Mouse (Mus musculus): Measurements from ENCODE around the gene Borcs7.
A peak's percentile ranks its signal among the peaks of the same experiment; 100 is the strongest.
"Not testable (repeated sequence)": the region's sequence is repeated elsewhere in the genome, so short reads cannot be mapped to it uniquely, and the experiment has no call there.

Borcs7 gene

DNA sequence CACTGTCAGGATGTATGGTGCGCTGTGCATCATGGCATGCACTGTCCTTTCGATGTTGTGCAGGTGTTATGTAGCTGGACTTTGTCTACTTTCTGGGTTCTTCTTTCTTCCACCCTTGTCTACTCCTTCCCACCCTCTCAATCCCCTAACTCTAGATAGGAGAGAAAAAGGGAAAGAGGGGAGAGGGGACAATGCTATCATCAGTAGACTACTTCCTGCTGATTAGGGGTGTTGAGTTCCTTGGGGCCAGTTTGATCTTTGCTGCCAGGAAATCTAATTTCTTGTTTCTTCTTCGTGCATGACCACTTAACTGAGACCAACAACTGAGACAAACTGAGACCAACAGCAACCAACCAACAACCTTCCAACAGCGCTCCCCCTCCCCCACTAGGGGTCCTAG is 20.9 kb downstream of the Borcs7 start:
- no peak for DNase-seq (ENCODE audit: low spot score in 2 of 2)

DNA sequence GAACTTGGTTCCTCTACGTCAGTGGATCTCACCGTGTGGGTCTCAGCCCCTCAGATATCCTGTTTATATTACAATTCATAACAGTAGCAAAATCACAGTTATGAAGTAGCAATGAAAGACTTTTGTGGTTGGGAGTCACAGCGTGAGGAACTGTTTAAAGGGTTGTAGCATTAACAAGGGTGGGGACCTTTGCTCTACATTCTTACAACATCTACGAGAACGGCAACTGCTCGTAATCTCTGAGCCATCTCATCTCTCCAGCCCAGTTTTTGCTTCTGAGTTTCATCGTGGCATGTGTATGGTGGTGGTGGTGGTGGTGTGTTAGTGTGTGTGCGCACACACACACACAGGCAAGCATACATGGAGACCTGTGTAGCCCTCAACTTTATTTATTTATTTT is 24.5 kb downstream of the Borcs7 start:
- DNase-seq (ENCODE audit: low spot score in 2 of 2): no peak

DNA sequence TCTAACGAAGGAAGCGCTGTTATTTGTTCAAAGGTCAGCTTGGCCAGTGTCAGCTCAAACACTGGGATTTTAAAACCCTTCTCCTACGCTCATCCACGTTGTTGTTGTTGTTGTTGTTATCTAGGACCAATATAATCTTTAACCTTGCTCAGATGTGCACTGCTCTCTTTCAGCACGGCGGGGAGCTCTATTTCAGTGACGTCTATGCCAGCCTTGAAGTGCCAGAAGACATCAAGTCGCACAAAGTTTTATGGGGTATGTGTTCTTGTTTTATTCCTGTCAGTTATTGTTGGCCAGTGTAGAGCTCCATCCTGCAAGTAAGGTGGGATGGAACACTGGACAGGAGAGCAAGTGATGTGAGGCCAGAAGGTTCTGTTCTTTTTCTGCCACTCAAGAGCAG is 25.3 kb downstream of the Borcs7 start:
- DNase-seq (ENCODE audit: low spot score in 2 of 2): no peak

DNA sequence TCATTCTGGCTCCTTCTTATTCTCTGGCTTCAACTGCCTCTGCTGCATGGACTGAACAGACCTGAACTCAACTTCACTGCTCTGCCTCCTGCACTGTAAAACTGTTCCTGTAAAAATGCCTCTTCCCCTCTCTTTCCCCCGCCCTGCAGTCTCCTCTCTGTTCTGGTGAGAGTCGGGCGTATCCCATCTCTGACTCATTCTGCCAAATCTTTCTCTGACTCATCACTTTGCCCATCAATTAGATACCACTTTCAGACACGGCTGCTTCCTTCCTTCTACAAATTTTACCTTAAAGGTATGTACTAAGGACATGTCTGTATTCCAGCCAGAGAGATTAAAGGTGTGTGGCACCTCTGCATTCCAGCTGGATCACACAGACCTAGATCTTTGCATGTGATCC is 28.4 kb downstream of the Borcs7 start:
- no peak for DNase-seq (ENCODE audit: low spot score in 2 of 2)

DNA sequence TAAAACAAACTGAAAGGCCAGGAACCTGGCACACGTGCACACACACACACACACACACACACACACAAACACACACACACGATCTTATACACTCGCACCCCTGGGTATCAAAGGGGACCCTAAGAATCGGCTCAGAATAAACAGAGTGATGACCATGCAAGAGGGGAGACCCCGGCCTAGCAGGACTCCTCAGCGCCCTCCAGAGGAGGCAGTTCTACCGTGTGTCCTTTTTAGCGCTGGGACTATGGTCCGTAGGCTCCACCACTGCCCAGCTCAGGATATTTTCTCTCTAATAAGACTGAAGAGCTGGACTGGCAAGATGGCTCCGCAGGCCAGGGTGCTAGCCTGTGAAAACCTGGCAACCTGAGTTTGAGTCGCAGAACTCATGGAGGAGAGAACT is 34.7 kb downstream of the Borcs7 start:
- DNase-seq (ENCODE audit: low spot score in 2 of 2): no peak

DNA sequence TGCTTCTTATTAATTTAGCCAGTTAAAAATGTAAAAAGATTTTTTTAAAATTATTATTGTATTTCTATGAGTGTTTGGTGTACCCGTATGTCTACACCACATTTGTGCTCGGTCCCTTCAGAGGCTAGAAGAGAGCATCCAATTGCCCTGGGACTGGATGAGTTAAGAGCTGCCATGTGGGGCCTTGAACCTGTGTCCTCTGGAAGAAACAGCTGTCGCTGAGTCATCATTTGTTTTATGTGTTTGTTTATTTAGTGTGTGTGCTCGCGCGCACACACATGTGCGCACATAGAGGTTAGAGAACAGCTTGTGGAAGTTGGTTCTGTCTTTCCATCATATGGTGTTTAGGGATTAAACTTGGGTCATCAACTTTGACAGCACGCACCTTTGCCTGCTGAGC is 36.4 kb downstream of the Borcs7 start:
- DNase-seq (ENCODE audit: low spot score in 2 of 2): no peak

DNA sequence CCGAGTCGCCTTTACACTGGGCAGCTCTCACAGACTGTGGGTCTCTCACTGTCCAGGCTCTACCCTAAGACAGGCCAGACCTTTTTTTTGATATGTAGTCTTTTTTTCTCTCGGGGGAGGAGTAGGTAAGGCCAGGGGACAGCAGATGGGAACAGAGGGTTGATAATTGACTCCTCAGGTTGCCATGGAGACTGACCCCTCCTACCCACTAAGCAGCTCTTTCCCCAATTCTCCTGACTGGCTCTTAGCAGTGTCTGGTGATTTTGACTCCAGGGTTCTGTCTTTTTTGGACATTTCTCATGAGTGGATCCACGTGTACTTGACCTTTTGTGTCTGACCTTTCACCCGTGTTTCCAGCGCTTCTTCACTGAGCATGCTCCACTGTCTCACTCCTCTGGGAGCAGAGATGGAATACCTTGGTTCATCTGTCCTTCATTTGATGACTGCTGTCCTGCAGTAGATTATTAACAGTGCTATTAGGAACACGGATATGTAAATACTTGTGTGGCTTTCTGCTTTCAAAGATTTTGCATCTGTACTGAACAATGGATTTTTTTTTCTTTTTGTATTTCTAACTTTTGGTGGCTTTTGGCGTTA is 37.5 kb downstream of the Borcs7 start:
- DNase-seq (ENCODE audit: low spot score in 2 of 2): no peak

DNA sequence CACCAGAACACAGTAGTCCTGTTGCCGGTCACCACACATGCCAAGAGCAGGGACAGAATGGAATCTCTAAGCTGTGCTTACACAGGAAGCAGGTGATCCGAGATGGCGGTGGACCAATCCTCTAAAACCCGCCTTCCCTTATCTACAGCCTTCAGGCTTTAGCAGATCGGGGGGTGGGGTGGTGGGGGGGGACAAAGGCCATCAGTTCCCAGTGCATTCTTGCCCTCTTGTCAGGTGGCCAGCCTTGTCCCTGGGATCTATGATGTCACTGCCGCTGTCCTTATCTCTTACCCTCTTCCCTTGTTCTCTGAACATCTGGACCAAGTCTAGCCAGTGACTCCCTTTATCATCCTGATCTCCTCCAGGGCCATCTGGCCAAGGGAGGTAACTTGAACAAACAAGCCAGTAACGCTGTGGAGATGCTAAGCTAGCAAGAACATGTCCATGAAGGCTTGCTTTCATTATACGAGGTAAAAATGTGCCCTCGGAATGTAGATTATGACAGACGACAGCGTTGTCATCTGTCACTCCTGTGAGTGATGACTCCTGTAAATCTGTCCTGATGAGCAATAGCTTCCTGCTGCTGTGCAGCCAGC is 38.3 kb downstream of the Borcs7 start:
- no peak for DNase-seq (ENCODE audit: low spot score in 2 of 2)

DNA sequence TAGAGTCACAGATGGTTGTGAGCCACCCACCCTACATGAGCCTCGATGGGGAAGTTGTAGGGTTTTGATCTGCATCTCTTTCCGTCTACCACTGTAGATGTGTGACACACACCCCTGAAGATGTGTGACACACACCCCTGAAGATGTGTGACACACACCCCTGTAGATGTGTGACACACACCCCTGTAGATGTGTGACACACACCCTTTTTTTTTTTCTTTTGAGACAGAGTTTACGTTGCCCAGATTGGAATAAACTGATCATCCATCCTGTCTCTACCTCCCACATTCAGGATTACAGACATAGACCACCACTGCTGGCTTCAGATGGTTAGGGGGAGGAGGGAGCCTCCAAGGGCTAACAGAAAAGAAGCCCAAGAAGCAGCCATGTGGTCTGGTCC is 39.2 kb downstream of the Borcs7 start:
- DNase-seq (ENCODE audit: low spot score in 2 of 2): no peak

DNA sequence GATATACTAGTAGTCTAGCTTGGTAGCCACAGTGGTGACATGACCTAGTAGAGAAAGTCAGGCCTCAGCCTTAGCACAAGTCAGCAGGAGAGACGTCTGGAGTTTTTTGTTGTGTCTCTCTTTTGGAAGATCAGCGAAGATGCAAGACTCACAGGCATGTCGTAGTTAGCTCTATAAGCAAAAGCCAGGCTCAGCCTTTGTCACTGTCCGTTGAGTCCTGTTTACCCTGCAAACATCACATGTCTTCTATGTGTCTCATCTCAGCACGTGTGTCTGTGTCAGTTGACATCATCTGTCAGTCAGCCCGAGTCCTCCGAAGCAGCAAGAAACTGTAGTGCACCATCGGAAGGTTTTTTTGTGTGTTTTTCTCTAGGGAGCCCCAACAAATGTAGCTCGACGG is 41.6 kb downstream of the Borcs7 start:
- no peak for DNase-seq (ENCODE audit: low spot score in 2 of 2)

DNA sequence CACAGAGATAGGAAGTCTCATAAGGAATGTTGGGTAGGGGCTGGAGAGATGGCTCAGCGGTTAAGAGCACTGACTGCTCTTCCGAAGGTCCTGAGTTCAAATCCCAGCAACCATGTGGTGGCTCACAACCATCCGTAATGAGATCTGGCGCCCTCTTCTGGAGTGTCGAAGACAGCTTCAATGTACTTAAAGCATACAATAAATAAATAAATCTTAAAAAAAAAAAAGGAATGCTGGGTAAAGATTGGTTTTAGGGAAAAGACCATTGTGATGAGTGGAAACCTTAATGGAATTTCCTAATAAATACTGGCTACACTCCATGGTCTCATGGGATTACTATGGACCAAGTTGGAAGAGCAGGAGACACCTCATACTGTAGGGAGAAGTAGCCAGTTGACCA is 43.0 kb downstream of the Borcs7 start:
- not testable (repeated sequence) for DNase-seq (ENCODE audit: low spot score in 2 of 2)

DNA sequence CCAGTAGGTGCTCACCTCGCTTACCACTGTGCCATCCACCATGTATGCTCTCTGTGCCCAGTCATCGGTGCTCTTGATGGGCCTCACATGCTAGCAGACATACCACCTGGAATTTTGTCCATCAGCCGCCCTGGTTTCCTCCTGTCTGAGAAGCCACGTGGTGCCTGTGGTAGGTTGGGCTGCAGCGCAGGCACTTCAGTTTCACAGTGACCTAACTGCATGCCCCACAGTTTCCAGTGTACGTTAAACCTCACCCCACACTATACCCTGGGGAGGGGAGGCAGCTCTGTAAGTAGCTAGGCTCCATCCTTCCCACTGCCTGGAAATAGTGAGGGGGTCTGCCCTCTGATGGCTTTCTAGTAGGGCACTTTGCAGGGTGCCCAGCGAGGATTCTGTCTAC is 43.9 kb downstream of the Borcs7 start:
- DNase-seq (ENCODE audit: low spot score in 2 of 2): no peak

DNA sequence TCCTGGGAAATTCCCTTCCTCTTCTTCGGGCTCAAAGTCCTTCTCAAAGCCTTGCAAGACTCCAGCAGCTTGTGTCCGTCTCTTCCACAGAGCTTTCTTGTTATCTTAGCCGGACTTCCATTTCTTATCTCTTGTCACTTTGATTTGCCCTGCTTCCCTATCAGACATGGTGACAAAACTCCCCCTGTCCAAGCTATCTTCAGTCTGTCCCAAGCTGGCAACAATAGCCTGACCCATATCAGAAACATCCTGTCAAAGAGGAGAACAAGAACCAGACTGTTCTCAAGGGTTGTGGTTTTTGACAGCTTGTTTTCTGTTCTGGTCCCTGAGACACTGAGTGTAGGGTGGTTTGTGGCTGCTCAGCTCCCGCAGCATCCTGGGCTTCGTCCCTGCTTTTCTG is 45.5 kb downstream of the Borcs7 start:
- no peak for DNase-seq (ENCODE audit: low spot score in 2 of 2)

DNA sequence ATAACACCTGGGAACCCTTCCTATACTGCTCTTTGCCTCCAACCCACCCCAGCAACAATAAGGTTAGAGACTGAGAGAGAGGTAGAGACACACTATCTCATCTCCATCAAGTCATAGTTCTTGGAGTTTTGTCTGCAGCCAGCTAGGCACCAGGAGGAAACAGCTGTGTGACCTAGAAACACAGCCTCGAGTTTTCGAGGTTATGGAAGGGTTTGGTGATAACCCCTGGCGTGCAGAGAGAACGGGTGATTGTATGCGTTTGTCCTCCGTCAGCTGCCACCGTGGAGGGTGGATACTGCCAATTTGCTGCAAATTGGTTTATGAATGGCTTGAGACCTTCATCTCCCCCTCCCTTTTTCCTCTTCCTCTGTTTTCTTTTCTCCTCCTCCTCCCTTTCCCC is 47.4 kb downstream of the Borcs7 start:
- DNase-seq (ENCODE audit: low spot score in 2 of 2): no peak

DNA sequence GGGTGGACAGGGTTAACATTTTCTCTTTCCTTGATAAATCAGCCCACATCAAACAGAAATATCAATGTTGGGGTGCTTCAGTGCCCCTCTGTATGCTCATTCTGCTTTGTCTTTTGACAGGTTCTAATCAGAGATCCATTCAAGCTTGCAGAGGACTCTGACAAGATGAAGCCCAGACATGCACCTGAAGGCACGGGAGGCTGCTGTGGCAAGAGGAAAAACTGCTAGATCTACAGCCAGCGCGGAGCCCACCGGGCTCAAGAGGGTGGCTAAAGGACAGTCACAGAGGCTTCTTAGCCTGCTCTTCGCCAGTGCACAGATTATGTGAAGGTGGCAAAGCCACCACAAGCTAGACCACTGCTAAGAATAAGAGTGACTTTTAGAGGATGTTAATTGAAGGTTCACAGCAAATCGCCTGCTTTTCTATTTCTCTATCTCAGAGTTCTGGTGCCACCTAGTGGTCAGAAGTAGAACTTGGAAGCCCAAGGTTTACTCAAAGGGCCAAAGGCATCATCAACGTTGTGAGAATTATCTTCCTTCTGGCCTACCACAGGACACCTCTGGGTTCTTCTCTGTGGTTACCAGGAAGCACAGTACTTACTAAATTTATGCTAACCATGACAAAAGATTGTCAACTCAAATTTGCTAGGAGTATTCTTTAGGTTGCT is 50.8 kb downstream of the Borcs7 start:
- DNase-seq (ENCODE audit: low spot score in 2 of 2): peak; percentile 50 to 78

DNA sequence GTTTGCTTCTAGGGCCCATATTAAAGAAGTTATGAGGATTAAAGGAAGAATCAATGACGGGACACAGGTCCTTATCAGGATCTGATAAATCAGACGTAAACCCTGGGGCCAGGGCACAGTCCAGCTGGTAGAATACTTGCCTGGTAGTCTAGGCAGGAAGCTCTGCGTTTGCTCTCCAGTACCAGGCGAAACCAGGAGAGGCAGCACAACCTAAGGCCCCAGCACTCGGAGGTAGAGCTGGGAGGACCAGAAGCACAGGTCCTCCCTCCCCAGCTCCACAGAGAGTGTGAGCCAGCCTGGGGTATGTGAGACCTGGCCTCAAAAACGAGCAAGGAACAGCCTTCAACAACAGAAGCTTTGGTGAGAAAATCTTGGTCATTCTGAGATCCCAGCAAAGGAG is 51.9 kb downstream of the Borcs7 start:
- DNase-seq (ENCODE audit: low spot score in 2 of 2): no peak

DNA sequence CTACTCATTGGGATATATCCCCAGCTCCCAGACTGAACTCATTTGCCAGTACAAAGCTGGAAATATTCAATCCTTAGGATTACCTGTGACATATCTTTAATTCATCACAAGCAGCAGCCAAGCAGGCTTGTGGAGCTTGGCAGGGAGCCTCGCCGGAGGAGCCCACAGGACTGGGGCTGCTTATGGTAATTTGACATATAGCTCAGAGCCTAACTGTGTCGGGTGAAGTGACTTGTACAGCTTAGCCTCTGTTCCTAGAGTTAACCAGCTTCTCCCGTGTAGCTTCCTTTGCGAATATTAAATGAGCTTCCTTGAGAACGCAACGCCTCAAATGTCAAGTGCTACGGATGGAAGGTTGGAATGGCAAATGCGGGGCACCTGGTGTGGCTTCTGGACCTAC is 55.0 kb downstream of the Borcs7 start:
- DNase-seq (ENCODE audit: low spot score in 2 of 2): no peak

DNA sequence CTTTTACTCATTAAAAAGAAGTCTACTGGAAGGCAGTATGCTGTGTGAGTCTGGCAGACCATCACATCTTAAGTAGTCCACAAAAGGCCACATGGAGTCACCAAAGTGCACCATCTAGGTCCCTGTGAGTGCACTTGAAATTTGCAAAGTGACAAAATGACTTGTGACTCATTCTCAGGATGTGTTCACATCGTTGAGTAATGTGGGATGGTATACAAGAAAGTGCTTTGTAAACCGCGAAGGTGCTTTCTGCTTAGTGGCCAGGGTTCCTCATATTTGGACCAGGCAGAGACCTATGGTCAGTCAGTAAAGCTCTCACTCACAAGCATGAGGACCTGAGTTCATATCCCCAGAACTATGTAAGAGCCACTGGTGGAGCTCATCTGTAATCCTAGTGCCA is 58.1 kb downstream of the Borcs7 start:
- no peak for DNase-seq (ENCODE audit: low spot score in 2 of 2)

DNA sequence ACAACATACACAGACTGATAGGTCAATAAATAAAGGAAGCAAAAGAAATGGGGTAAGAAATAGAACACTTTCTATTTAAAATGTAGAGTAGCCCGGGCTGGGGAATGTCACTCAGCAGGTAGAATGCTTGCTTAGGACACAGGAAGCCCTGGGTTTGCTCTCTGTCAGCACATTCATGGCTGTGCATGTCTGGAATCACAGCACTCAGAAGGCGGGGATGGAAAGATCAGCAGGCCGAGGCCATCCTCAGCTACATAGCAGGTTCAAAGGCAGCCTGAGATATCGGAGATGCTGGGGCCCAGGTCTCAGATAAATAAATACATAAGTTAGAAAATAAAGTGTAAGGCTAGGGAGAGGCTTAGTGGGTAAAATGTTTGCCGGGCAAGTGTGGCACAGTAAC is 62.5 kb downstream of the Borcs7 start:
- no peak for DNase-seq (ENCODE audit: low spot score in 2 of 2)

Measured in spleen, postnatal 10 days (tissue).